Mouse (Mus musculus) layer of hippocampus, postnatal 36 days (tissue): ENCODE results near the gene Ggt5. TPM values are rescaled to one million over a fixed set of nuclear protein-coding genes. Genes with fewer than 3 reads are reported as not detected.
"Not testable (repeated sequence)": the region's sequence is repeated elsewhere in the genome, so short reads cannot be mapped to it uniquely, and the experiment has no call there.

Experiments used
- DNase-seq, 2 experiments: peaks; one replicate each; pipeline ENCODE4 v3.0.0; 2022
- total RNA-seq, 2 experiments: library from RNA; stranded (reverse); gene quantifications; 2 replicates each; pipeline ENCODE4 v1.2.3; 2021

Gene Ggt5
- 1 to 10 TPM; 2.2 to 3.2 TPM for total RNA-seq

DNA sequence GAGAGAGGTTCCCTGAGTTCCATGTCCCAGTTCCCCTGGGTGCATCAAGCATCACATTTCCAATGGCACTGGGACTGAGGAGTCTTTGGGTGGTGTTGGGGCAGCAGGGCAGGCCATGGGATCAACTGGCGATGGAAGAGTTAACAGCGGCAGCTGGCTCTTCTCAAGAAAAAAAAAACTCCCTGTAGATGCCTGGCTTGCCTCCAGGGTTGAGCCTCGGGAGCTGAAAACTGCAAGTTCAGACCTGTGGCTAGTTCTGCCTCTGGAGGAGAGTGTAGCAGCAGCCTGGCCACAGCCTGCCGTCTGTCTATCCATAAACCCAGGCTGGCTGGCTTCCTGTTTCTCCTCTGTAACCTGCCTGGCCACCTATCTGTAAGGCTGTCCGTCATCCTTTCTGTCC, at the start of gene Ggt5:
TSS of gene Ggt5 (plus strand) at position 212 of the 400 bp plus-strand sequence.
- no peak for DNase-seq

- no peak for DNase-seq
Measured at GRCm38 (mm10) chr10:75547901-75548300, 41.2 kb upstream of the Ggt5 start.

- peak in 1 of 2 experiments; percentile 9 for DNase-seq
Measured at GRCm38 (mm10) chr10:75548486-75548885, 40.7 kb upstream of the Ggt5 start.

DNA sequence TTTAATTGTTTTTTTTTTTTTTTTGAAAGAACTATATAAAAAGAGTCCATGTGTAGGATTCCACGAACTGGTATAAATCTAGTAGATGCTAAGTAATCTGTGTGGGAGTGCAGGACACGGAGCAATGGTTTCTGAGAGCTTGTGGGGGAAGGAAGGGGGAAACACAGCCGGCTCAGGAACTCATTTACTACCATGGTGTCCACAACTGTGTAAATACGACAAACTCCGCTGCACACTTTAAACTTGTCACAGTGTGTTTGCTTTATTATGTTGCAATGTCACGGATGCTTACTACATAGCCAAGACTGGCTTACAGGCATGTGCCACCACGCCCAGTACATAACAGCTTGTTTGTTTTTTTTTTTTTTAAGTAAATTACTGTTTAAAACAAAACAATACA, 39.3 kb upstream of the Ggt5 start:
- DNase-seq, result no peak

DNA sequence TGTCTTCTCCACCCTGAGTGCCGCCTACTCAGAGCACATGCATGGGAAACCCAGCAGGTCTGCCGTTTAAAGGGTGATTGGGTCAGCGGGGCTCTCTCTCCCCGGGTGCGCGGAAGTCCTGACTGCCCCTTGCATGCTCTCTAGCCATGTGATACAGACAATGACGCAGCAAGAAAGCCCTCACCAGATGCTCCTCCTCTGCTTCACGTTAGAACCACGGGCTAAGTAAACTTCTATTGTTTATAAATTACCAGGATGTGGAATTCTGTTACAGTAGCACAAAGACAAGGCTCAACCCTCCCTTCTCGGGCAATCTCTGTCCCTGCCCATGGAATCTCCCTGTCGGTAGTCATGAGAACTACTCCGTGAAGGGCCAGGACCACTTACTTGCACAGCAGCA, 38.0 kb upstream of the Ggt5 start:
- no peak for DNase-seq

DNA sequence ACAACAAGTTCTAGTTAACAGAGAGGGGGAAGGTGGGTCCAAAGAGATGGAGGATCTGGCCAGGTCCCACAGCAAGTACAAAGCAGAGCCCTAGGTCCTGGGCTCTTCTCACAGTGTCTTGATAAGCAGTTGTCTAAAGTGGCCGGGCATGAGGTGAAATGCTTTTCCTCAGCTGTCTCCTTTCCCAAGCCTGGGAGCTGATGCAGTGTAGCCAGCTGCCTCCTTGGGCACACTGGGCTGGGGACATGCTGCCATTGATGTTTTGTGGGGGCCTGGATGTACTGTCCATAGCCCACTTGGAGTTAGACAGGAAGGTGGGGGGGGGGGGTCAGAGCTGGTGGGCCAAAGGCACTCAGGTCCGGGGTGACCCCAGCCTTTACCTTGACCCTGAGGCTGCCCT, 37.0 kb upstream of the Ggt5 start:
- DNase-seq, result no peak

GRCm38 (mm10) chr10:75552701-75553450, 36.3 kb upstream of the Ggt5 start:
- no peak for DNase-seq

- DNase-seq, result no peak
Measured at GRCm38 (mm10) chr10:75554090-75554489, 35.0 kb upstream of the Ggt5 start.

GRCm38 (mm10) chr10:75555557-75555956, 33.6 kb upstream of the Ggt5 start:
- no peak for DNase-seq

- peak; percentile 76 to 83 for DNase-seq
Measured at GRCm38 (mm10) chr10:75556026-75556425, 33.1 kb upstream of the Ggt5 start.

- DNase-seq, result peak; percentile 11 to 20
Measured at GRCm38 (mm10) chr10:75558515-75558914, 30.6 kb upstream of the Ggt5 start.

DNA sequence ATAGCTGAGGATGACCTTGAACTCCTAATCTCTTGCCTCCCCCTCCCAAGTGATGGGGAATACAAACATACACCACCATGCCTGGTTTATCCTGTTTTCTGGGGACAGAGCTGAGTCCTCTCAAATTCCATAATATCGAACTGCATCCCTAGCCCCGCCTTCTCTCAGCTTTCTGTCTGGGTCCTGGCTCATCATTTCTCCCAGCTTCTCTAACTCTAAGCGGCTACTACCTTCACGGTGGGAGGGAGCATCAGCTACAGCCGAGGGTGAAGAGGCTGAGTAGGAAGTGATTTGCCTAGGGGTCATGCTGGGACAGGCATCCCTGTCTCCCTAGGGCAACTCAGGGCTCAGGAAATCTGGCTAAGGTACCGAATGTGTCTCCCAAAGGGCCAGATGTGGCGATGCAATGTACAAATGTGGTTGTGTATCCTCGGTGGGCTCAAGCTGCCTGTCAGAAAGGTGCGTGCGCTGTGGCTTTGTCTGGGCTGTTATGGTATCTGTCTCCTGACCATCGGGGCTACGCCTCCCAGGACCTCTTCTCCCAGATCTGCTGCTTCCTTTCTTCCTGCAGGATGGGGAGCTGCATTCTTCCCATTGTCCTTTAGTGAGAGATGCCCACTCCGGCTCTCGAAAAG, 30.0 kb upstream of the Ggt5 start:
- peak in 1 of 2 experiments; percentile 10 for DNase-seq

DNA sequence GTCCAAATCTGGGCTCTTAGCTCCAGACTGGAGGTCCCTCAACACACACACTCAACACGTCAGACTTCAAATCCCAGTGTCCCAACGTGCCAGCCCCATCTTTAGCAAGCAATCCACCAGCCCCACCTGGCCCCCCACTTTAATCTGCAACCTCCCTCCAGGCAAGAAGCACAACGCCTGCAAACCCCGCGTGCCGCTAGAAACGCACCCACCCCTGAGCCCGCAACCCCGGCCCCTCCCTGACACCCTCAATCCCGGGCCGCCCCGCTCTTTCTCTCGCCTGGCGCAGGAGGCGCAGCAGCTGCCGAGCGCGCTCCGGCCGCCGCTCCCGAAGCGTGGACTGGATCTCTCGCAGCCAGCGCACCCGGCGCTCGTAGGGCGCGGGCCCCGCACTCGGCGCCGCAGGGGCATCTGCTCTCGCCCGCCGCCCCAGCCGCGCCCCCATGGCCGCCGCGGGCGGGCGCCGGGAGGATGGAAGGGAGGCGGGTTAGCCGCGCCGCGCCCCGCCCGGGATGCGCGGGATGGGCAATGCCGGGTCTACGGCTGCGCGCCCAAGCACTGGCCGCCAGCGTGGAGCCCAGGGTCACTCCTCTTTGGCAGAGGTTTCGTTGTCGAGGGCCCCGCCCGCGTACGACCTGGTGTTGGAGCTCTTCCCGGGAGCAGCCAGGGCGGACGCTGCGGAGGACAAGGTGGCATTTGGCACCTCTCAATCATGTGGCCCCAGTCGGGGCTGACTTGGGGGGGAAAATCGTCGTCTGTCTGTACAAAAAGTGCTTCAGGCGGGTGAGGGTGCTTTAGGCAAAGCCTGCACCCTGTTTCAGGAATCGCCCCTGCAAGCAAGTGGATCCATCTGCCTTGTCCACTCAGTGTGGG, 29.2 kb upstream of the Ggt5 start, which contains the start of gene Lrrc75b:
TSS of gene Lrrc75b (minus strand) at position 655 of the 873 bp plus-strand sequence.
- DNase-seq, result peak; percentile 36 to 42

GRCm38 (mm10) chr10:75560549-75560899, 28.6 kb upstream of the Ggt5 start:
- DNase-seq, result no peak

- DNase-seq, result no peak
Measured at GRCm38 (mm10) chr10:75561071-75561654, 28.0 kb upstream of the Ggt5 start, which contains the start of gene Ggt1. TSS of gene Ggt1 (plus strand) at chr10:75561604.

DNA sequence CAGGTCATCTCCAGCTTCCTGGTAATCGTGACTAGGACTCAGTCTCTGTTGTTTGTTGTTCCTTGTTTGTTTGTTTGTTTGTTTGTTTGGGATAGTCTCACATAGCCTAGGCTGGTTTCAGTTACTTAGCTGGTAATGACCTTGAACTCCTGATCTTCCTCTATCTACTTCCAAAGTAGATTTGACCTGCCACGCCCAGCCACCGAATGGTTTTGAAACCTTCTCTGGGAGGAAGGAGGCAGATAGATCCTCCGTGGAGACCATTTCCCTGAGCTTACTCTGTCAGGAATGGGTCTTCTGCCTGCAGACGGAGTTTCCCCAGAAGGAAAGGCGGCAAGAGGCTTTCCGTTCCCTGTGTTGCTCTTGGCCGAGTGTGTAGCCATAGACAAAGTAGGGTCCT, 26.5 kb upstream of the Ggt5 start:
- DNase-seq, result no peak

- no peak for DNase-seq
Measured at GRCm38 (mm10) chr10:75564687-75565265, 24.4 kb upstream of the Ggt5 start.

GRCm38 (mm10) chr10:75565436-75565835, 23.7 kb upstream of the Ggt5 start:
- DNase-seq, result no peak

GRCm38 (mm10) chr10:75565906-75566305, 23.2 kb upstream of the Ggt5 start:
- no peak for DNase-seq

DNA sequence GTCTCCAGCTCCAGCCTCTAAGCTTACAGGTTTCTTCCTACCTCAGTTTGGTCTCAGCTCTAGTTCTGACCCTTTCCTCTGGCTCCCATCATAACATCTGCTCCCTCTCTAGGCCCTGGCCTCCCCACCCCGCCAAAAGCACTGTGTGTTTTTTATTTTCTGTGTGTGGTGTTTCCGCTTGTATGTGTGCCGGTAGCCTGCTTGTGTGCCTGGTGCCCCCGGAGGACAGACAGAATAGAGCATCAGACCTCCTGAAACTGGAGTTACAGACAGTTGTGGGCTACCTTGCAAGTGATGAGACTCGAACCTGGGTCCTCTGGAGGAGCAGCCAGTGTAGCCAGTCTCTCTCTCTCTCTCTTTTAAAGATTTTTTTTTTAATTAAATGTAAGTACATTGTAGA, 22.8 kb upstream of the Ggt5 start:
- DNase-seq, result no peak

DNA sequence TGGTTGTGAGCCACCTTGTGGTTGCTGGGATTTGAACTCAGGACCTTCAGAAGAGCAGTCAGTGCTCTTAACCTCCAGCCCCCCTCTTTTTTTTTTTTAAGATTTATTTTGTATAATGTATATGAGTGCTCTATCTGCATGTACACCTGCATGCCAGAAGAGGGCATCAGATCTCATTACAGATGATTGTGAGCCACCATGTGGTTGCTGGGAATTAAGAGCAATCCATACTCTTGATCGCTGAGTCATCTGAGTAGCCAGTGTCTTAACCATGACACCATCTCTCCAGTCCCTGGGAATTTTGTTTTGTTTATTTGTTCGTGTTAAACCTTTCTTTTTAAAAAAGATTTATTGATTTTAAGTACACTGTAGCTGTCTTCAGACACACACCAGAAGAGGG, 22.4 kb upstream of the Ggt5 start:
- not testable (repeated sequence) for DNase-seq

GRCm38 (mm10) chr10:75568029-75568428, 21.1 kb upstream of the Ggt5 start:
- DNase-seq, result no peak
